Mouse (Mus musculus): ENCODE results near the gene Grid2ip.

Gene Grid2ip

DNA sequence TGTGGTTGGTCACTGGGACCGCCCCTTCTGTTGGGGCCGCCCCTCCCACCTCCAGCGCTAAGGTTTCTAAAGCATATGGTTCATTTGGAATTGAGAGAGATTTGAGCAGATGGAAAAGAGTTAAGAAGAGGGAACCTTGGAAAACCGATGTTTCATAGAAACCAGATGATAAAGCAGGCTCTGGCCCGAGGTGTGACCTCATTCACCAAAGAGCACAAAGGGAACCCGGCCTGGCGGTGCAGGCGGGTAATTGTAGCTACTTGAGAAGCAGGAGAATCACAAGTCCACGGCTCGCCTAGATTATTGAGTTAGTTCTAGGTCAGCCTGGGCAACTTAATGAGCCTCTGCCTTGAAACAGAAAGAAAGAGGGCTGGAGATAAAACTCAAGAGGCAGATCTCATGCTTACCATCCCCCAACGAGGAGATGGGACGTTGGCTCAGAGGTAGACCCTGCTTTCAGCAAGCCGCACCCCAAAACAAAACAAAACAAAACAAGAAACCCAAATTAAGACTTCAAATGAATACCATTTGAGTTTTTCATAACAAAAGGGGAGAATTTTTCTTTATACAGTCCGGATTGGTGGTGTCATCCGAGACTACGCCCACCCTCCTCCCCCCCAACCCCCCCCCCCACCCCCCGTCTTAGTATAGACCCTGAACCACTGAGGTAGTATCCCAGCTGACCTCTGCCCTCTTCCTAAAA, at the start of gene Grid2ip:
Gene Grid2ip, plus strand, starts transcription at position 653 of the 703 bp plus-strand sequence.
- no peak for DNase-seq

DNA sequence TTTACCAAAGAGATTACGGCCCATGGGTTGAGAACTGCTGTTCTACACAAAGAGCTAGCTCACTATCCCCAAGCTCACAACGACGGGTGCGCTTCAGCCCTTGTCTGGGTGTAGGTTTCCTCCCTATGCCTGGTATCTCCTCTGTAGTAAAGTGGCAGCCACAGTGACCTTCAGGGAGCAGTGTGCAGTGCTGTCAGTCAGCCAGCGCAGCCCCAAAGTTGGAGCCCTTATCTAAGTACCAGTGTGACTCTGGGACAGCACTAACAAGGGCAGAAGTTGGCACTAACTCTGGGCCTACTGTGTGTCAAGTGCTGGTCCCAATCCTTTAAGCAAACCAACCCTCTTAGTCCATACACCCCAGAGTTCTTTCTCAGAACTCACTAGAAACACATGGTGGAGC, 48.3 kb upstream of the Grid2ip start:
- DNase-seq = no peak

DNA sequence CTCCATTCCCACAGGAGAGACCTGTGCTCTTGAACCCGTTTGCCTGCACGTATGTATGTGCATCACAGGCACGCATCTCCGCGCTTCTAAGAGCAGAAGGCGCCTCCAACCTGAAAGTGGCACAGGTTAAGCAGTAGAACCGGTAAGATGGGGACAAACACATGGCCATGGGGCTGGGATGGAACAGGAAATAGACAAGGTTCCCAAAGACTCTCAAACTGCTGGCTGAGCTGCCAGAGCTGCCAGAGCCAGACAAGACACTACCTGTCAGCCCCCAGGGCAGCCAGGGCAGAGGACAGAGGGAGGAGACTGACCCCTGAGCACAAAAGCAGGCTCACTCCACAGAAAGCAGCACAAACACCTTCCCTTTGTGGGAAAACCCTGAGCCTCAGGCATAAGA, 47.2 kb upstream of the Grid2ip start:
- DNase-seq = no peak

DNA sequence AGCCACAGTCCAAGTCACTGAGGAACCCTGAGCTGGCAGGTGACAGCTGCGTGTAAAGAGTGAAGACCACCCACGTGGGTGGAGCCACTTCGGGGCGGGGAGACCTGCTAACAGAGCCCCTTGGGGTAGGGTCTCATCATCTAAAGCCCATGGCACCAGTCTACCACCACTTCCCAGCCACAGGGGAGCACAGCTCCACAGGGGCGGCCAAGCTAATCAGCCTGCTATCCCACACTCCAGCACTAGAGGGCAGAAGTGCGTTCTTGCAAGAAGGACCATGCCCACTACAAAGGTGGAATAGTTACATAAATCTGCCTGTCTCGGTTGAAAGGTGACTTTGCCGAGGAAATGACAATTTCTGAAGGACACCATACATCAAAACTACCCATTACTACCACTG, 45.3 kb upstream of the Grid2ip start:
- DNase-seq = peak; percentile 87

DNA sequence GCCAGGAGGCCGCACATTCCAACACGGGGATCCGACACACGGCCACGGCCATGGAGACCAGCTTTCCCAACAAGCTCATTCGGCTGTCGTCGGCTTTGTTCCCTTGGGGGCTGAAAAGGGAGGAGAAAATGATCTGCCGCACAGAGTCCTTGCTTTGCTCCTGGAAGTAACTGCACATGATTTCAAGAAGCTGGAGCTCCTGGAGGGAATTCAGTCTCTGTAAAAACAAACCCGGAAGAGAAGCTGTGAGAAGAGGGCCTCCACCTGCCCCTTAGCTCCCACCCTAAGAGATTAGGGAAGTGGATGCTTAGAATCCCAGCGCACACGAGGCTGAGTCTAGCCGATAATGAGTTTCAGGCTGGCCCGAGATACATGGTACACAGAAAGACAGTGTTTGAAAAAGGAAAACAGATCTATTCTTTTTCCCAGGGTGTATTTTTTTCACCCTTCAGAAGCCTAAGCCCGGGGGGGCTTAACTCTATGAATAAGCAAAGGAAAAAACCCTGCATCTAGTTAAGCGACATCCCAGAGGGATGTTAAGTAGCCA, 42.9 kb upstream of the Grid2ip start:
- DNase-seq = no peak

DNA sequence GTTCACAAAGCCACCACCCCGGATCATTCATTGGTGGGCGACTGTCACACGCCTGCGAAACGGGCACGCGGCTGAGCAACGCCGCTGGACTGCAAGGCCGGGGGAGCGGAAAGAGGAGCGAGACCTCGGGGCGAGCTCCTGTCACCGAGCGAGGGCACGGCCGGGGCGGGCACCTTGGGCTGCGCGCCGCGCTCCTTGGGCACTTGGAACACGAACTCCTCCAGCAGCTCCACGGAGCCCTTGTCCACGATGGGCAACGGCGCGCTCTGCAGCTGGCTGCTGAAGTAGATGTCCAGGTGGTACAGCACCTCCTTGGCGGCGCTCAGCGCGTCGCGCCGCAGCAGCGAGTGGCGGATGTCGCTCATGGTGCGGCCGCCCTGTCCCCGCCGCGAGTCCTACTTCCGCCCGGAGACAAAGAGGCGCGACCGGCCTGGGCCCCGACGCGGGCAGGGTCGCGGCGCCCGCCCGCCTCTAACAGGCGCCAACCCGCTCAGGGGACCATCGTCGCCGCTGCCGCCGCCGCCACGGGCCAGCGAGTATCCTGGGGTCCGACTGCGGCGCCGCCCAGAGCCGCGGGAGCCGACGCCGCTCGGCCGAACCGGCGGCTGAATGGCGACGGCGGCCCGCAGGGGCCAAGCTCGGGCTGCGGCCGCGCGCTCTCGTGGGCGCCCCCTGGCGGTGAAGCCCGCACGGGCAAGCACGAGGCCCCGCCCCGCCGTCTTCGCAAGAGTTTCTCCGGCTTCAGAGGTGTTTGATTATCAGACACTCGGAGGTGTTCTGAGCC, 42.2 kb upstream of the Grid2ip start, which contains the start of gene E130309D02Rik:
Gene E130309D02Rik, minus strand, starts transcription at position 631 of the 784 bp plus-strand sequence.
- peak; percentile 92 for DNase-seq

DNA sequence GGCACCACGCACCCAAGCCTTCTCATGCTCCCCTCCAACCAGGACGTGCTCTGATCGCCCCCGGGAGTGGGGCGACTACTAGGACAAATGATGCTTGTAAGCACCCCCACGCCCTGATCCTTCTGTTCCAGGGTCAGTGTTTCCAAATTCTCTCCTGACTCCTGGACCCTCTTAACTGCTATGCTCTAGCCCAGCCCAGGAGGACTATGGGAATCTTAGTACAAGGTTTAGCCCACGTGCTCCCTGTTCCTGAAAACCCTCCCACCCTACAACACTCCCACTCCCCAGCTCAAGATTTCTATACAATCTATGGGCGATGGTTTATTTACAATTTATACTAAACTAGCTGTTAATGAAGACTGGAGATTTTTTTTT, 41.6 kb upstream of the Grid2ip start:
- DNase-seq = no peak

DNA sequence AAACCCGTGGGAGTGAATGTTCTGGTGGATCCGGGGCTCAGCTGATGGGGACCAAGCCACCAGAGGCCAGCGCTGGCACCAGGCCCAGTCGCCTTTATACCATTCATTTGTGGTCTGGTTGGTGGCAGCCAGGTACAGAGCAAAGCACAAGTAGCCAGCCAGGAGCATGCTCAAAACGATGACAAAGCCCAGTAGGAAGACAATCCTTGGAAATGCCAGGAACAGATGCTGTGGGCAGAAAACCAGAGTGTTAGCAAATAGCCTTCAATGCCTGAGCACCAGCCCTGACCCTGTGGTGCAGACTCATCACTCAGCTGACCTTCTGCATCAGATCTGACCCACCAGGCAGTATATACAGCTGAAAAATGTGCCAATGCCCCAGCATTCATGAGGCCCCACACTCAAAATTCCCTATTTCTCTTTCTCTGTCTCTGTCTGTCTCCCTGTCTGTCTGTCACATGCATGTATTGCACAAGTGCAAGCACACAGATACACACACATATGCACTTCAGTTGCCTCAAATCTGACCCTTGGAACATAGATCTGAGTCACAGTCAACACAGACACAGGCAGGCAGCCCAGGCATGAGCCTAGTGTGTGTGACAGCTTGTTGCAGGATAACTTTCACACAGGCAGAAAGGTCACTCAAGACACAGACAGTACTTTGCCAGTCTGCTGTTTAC, 40.4 kb upstream of the Grid2ip start:
- DNase-seq = no peak

DNA sequence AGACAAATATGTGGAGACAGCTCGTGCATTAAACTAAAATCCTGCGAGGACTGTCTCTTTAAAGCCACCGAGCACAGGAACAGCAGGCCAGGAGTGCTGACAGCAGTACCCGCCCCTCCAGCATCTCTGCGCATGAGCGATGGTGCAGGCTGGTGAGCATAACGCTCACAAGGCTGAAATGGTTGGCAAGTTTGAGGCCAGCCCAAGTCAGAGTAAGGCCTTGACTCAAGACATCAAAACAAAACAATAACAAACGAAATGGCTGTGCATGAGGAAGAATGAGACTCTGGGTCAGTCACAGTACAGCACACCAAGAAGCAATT, 39.9 kb upstream of the Grid2ip start:
- no peak for DNase-seq

DNA sequence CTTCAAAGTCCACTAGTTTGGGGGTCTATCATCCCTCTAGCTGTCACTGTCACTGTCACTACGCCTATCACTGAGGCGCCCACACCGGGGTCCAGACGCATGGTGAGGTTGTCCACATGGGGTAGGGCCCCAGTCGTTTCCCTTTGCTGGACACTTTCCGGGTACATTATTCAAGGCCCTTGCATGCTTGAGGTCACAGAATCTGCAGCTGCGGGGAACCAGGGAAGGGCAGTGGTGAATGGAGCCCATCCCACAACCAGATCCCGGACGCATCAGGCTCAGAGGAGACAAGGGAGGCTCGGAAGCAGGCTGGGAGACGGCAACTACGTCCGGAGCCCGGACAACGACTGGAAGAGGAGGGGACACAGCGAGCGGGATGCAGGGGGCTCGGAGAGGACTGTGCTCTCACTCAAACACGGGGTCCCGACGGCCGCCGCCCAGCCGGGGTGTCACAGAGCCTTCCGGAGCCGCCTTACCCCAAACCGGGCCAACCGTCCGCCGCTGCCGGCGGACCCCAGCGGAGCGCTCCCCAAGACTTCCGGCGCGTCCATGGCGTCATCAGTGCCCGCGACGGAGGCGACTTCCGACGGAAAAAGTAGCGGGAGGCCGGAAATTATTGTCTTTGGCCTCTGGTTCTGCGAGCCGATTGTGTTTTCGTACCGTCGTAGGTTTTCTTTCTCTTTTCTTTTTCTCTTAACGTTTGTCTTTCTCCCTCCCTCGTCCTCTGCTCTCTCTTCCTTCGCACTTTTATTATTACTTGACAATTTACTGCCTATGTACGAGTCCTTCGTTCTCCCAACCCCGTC, 28.2 kb upstream of the Grid2ip start, which contains the start of gene Zdhhc4:
Gene Zdhhc4, minus strand, starts transcription at position 567 of the 806 bp plus-strand sequence.
- peak; percentile 95 for DNase-seq

DNA sequence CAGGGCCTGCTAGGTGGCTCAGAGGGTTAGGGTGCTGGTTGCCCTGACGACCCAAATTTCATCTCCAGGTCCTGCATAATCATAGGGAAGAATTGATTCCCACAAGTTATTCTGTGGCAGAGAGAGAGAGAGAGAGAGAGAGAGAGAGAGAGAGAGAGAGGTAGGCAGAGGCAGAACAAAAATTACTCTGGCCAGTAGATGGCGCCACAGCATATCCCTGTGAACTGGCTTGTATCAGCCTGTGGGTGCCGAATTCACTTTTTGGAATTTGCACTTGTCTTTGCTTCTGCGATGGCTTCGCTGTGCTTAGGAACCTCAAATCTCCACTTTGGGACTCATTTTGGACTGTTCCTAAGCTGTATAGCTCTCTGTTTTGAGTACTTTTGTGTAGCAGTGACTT, 23.3 kb upstream of the Grid2ip start:
- peak; percentile 85 for DNase-seq

DNA sequence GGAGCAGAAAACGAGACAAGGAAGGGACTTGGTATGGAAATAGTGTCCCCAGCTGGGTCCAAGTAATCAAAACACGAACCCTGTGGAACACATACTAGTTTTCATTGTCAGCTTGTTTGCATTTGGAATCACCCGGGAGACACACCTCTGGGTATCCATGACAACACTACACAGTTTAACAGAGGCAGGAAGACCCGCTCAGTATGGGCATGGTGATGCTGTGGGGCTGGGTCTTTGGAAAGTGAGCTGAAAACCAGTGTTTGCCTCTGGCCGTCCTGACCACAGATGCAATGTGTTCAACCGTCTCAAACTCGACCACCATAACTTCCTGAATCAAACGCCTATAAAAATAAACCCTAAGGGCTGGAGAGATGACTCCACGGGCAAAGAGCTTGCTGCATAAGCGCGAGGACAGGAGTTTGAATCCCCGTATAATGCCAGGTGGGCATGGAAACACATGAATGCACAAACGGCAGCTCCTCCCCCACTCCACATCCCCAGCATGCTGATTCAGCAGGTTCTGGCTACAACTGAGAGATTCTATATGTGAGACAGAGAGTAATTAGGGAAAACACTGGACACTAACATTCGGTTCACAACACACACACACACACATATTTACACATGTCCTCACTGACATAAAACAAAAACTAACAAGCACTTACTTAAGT, 22.6 kb upstream of the Grid2ip start:
- no peak for DNase-seq

DNA sequence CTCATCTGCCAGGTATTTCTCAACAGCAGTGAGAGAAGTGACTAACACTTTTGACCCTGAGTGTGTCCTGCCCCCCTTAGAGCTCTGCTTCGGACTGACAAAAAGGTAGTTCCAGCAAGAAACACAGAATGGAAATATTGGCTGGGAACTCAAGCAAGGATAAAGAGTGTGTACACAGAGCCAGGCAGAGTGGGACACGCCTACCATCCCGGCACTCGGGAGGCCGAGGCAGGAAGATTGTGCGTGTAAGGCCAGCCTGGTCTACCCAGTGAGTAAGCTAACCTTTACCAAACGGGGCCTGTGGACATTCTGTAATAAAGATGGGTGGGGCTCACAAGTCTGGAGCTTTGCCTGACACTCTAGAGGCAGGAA, 22.1 kb upstream of the Grid2ip start:
- no peak for DNase-seq

DNA sequence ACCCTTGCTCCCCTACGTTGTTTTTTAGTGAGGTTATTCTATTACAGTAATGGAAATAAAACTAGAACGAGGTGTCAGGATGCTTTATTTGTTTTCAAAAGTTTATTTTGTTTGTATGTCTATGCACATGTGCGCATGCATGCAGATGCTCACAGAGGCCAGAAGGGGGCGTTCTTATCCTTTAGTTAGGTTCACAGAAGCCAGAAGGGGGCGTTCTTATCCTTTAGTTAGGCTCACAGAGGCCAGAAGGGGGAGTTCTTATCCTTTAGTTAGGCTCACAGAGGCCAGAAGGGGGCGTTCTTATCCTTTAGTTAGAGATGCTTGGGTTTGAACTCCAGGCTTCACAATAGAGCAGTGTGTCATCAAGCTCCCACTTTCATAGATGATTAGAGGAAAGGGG, 20.6 kb upstream of the Grid2ip start:
- DNase-seq = no peak

DNA sequence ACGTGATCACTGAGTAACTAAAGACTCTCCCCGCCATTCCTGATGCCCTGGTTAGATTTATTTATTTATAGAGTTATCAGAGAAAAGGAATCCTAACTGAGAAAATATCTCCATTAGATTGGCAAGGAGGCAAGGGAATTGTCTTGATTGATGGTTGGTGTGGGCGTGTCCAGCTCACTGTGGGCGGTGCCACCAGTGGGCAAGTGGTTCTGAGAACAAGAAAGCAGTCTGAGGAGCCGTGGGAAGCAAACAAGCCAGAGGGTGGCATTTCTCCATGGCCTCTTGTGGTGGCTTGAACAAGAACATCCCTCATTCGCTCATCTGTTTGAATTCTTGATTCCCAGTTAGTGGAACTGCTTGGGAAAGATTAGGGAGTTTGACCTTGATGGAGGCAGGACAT, 17.5 kb upstream of the Grid2ip start:
- no peak for DNase-seq

DNA sequence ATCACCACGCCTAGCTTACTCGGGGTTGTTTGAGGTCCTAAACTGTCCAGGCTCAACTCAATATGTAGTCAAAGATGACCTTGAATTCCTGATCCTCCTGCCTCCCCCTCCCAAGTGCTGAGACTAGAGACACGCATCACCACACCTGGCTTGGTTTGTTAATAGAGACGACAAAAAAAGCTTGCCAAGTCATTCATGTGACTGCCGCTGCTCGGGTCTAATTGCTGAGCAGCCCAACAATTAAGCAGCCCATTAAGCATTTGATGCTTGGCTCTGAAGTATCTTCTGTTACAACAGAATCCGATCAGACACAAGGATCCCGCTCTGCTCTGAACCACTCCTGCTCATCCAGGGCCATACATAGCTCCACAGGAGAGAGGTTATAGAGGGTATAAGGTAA, 10.8 kb upstream of the Grid2ip start:
- no peak for DNase-seq

DNA sequence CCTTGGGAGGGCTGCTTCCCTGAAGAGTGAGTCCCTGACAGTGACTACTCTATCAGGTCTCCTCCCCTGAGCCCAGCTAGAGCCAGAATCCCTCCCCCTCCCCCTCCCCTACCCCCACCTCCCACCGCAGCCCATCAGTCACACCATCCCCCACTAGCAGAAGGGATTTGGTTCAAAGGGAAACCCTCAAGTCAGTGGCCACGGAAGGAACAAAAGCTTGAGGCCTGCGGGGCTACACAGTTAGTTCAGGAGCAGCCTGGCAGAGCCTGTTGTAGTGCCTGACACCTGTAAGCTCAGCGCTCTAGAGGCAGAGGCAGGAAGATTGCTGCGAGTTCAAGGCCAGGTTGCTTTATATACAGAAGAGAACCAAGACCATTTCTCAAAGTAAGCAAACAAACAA, 1.1 kb upstream of the Grid2ip start:
- DNase-seq = no peak

DNA sequence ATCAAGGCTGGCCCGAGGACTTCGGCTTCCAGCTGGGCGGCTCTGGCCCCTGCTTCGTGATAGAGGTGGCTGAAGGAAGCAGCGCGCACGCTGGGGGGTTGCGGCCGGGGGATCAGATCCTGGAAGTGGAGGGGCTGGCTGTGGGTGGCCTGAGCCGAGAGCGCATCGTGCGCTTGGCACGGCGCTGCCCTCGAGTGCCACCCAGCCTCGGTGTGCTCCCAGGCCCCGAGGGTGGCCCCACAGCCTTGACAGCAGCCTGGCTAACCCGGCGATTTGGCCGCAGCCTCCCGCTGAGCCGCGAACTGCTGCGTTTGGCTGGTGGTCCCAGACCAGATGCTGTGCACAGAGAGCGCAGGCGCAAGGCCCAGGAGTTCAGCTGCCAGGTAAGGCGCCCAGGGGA, 426 bp downstream of the Grid2ip start:
- DNase-seq = no peak

DNA sequence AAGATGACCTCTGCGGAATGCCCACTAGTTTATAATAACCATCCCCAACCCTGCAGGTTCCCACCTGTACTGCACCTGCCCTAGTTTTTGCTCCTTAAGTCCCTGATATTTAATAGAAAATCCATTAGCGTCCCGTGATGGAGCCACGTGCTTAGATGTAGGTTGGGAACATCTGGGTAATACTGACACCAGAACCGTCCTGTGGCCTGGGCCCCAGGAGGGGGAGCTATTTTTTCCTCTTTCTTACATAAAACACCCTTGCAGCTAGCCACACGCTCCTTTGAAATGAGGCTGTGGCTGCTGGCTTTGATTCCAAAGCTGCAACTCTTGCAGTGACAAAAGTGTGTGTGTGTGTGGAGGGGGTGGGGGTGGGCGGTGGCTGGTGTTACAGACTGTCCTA, 2.1 kb downstream of the Grid2ip start:
- DNase-seq = no peak

DNA sequence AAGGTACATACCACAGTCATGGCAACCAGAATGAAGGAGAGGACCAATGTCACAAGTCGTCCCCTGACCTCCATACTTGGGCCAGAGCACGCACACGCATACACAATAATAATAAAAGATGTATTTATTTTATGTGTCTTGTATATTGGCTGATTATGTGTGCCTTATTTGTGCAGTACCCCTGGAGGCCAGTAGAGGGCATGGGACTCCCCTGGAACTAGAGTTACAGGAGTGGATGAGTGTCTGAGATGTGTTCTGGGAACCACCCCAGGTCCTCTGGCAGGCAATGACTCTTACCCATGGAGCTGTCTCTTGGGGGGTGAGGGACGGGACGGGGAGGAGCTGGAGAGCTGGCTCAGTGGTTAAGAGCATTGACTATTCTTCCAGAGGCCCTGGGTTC, 2.9 kb downstream of the Grid2ip start:
- DNase-seq = no peak

DNA sequence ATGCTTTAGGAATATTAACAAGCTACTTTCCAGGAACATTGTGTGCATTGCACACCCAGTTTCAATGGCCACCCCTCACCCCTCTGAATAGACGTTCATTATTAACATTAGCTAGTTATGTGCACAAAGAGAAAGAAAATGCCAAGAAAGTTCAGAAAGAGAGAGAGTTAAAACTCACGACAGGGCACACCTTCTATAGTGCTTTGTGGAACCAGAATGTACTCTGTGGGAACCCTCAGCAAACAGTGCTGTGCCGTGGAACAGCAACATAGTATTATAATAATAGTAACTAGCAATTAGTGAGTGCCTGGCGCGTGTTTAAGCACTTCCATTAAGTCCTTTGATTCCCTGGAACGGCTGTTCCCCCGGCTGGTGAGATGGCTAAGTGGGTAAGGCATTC, 4.3 kb downstream of the Grid2ip start:
- no peak for DNase-seq
